Mouse (Mus musculus) kidney, adult 11 months (tissue): Measurements from ENCODE around the gene Pira2.
"Not testable (repeated sequence)": the region's sequence is repeated elsewhere in the genome, so short reads cannot be mapped to it uniquely, and the experiment has no call there.

Experiments used
- DNase-seq: peaks from one replicate; pipeline ENCODE4 v3.0.0; 2022

The Pira2 gene

DNA sequence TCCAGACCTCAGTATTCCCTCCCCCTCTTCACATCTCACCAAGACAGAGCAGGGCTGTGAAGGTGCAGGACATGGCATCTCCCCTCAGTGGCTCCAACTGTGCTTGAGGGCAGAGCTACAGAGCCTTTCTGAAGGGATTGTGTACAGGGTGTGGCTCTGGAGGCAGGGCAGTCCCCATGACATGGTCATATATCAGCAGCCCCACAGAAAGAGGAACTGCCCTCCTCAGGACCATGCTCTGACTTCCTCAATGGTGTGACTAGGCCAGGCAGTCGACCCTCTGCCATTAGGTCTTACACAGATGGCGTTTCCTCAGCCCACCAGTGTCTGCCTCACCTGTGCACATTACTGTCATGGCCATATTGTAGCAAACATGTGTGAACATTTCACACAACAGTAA lies at the start of gene Pira2:
Pira2 (minus strand) TSS at position 101 of the 400 bp plus-strand sequence.
- DNase-seq = not testable (repeated sequence)

DNA sequence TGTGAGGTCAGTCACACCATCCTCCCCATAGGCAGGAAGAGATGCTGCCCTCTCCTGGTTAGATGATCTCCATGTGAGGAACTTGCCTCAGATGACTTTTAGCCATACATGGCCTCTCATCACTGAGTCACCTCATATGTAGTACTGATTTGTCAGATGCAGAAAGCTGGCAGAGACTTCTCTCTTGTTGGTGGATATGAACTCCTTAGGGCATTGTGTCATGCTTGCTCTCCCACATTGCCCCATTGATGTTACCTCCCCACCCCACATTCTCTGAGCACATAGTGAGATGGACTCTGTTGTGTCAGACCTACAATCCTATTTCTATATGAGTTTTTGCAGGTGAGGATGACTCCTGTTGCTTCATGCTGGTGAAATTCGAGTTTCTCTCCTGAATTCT lies 30.2 kb upstream of the Pira2 start:
- DNase-seq = not testable (repeated sequence)

DNA sequence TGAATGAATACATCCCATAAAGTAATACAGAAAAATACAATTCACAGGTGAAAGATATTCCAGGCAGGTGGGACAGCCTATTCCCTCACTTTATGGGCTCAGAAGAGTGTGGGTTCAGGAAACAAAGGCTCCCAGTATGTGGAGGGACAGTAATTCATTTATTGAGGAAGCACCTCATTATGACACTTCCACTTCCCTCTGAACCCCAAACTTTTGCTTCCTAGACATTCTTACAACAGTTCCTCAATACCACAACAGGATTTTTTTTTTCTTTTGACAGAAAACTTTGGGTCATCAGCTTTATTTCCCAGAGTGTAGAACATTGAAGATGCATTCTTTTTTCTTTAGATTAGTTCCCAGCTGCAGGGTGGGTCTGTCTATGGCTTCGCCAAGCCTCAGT lies 7.0 kb downstream of the Pira2 start:
- DNase-seq = not testable (repeated sequence)

DNA sequence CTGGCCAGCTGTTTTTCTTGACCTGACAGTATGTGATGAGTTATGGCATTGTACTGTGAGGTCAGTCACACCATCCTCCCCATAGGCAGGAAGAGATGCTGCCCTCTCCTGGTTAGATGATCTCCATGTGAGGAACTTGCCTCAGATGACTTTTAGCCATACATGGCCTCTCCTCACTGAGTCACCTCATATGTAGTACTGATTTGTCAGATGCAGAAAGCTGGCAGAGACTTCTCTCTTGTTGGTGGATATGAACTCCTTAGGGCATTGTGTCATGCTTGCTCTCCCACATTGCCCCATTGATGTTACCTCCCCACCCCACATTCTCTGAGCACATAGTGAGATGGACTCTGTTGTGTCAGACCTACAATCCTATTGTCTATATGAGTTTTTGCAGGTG lies 14.2 kb downstream of the Pira2 start:
- DNase-seq = not testable (repeated sequence)

DNA sequence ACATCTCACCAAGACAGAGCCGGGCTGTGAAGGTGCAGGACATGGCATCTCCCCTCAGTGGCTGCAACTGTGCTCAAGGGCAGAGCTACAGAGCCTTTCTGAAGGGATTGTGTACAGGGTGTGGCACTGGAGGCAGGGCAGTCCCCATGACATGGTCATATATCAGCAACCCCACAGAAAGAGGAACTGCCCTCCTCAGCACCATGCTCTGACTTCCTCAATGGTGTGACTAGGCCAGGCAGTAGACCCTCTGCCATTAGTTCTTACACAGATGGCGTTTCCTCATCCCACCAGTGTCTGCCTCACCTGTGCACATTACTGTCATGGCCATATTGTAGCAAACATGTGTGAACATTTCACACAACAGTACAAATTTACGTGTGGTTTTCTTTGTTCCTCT lies 19.3 kb downstream of the Pira2 start, which contains the start of gene Gm15448:
Gm15448 (minus strand) TSS at position 89 of the 400 bp plus-strand sequence.
- DNase-seq = not testable (repeated sequence)

DNA sequence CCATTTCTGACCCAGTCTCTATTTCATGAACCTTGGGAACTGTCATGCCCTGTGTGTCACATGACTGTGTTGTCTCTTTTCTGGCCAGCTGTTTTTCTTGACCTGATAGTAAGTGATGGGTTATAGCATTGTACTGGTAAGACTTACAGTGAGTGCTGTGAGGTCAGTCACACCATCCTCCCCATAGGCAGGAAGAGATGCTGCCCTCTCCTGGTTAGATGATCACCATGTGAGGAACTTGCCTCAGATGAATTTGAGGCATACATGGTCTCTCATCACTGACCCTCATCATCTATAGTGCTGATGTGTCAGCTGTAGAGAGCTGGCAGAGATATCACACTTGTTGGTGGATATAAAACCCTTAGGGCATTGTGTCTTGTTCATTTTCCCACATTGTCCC lies 32.9 kb downstream of the Pira2 start:
- not testable (repeated sequence) for DNase-seq

DNA sequence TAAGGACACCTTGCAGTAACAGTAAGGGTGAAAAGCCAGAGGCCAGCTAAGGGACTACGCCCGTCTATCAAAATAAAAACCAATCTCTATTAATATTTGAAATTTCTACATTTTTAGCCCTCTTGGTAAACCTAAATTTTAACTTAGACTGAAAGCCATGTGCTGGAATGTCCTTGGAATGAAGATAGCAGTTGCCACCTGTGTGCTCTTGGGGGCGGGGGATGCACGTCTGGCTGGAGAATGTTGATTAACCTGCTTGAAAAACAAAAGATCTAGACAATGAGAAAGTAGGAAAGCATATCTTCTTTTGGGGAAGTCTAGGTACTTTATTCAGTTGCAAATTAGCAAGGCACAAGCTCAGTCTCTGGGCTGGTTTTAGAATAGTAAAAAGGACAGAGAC lies 41.9 kb downstream of the Pira2 start:
- not testable (repeated sequence) for DNase-seq

DNA sequence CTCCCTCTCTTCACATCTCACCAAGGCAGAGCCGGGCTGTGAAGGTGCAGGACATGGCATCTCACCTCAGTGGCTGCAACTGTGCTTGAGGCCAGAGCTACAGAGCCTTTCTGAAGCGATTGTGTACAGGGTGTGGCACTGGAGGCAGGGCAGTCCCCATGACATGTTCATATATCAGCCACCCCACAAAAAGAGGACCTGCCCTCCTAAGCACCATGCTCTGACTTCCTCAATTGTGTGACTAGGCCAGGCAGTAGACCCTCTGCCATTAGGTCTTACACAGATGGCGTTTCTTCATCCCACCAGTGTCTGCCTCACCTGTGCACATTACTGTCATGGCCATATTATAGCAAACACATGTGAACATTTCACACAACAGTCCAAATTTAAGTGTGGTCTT lies 44.9 kb downstream of the Pira2 start:
- DNase-seq = not testable (repeated sequence)

DNA sequence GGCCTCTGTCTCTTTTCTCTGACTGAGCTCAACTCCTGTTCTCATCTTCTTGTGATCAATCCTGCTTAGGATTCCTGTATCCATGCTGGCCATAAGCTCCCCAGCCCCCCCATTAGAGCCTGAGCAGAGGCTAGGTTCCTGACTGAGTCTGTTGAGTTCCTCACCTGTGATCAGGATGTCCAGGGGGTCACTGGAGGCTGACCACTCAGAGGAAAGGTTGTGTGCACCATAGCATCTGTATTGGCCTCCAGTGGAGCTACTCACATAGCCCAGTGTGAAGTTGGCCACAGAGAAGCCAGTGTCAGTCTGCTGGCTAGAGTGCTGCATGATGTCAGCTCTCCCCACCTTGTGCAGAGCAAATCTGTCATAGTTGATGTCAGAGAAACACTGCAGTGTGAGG lies 48.6 kb downstream of the Pira2 start:
- DNase-seq = not testable (repeated sequence)
